Mouse (Mus musculus): ENCODE measurements at regions not wholly inside any gene's neighbourhood (a gene's known extent, or its start where the extent isn't known, plus 50 kb on each side); places are given as distances from the start of the nearest gene placed in this dataset.
A peak's percentile ranks its signal among the peaks of the same experiment; 100 is the strongest.

DNA sequence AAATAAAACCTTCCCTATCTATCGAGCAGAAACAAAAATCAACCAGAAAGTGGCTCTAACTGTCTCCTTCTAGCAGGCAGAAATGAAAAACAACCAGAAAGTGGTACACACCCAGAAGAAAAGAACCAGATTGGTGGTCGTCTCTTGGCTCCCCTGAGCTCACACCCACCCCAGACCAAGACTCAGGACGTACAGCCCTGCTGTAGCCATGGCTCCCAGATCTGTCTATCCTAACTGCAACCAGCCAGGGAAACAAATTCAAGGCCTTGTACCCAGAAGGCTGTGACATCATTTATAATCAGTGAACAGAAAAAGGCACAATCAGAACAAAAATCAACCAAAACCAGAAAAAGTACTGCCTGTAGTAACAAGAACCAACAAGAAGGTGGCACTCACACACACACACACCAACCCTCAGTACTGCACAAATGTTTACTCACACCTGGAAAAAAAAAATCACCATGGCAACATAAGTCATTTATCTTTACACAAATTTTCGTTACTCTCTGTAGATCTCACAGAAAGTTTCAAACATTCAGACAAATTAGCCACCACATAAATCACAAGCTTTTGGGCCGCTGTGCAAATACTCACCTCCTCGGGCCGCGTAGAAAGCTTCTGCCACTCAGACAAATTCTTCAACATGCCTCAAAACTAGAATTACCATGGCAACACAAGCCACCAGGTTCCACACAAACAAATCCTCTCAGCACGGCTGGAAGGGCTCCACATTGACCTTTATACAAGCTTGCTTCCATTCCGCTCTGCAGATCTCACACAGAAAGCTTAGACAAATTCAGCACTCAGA is 85.1 kb upstream of the Smlr1 start:
- WGBS = 25% methylated on average over 10 of the region's 10 CpGs
- Histone ChIP-seq H3K36me3 (no peaks in the 10 kb centered on the region), H3K4me3 (no peak overlapping the region), H3K4me2 (replicated peaks) (no peak overlapping the region), H3K4me1 (no peaks in the 10 kb centered on the region; the same call in 1 of the 2 replicates), H3K27me3 (no peaks in the 10 kb centered on the region), H3K9me3 (no peaks in the 10 kb centered on the region), H3K27ac (replicated peaks) (0 out of 2 replicates have a peak overlapping the region, but pooled peaks have one; percentile 16), H3K9ac (replicated peaks) (no peak overlapping the region)
- peak; percentile 84 for ATAC-seq (replicated peaks)

DNA sequence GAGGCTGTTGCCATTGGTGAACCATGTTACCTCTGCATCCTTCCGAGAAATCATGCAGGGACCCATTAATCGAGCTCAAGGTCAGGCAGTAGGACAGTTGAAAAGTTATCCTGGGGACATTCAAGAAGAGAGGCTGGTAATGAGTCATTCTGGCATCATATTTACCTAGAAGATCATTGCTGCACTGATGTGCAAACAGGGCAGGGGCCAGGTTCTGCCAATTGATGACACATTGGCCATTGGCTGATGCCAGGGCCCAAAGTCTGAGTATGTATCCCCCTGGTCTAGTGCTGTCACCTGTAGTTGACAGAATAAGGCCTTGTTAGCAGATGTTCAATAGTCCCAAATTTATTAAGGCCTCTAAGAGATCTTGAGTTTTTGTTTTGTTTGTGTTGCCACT is 83.6 kb upstream of the Smlr1 start:
- H3K9ac ChIP-seq (replicated peaks) = no peak overlapping the region
- no peak overlapping the region for H3K4me2 ChIP-seq (replicated peaks)
- ATAC-seq (replicated peaks) = no peak
- H3K9me3 ChIP-seq = 0 out of 2 replicates have a peak, but pooled peaks cover 4% of the 10 kb centered on the region
- no peaks in the 10 kb centered on the region for H3K27me3 ChIP-seq
- no peak overlapping the region for H3K4me3 ChIP-seq
- 95% methylated on average over 2 of the region's 2 CpGs for WGBS
- no peak overlapping the region for H3K27ac ChIP-seq (replicated peaks)
- H3K4me1 ChIP-seq = no peaks in the 10 kb centered on the region; the same call in 1 of the 2 replicates
- H3K36me3 ChIP-seq = no peaks in the 10 kb centered on the region

GRCm38 (mm10) chr10:25601471-25601870 is 65.4 kb upstream of the Smlr1 start:
- Histone ChIP-seq H3K27me3 (no peaks in the 10 kb centered on the region), H3K36me3 (no peaks in the 10 kb centered on the region), H3K4me1 (no peaks in the 10 kb centered on the region), H3K27ac (replicated peaks) (no peak overlapping the region), H3K4me2 (replicated peaks) (no peak overlapping the region), H3K9me3 (no peaks in the 10 kb centered on the region), H3K9ac (replicated peaks) (no peak overlapping the region), H3K4me3 (no peak overlapping the region)
- 92% methylated on average over 2 of the region's 2 CpGs for WGBS
- no peak for ATAC-seq (replicated peaks)

DNA sequence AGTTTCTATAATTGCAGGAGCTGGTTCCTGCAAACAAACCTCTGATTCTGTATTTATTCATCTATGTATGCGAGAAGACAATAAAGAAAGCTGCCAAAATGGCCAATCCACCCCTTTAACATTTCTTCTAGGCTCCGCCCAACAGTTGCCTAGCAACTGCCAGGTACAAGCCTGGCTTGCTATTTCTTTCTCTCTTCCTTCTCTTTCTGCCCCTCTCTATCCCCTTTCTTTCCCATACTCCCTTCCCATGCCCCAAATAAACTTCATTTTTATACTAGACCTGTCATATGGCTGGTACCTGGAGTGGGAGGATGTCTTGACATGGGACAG is 53.2 kb upstream of the Smlr1 start:
- H3K4me1 ChIP-seq = no peaks in the 10 kb centered on the region
- no peaks in the 10 kb centered on the region for H3K9me3 ChIP-seq
- H3K4me2 ChIP-seq (replicated peaks) = no peak overlapping the region
- no peak overlapping the region for H3K4me3 ChIP-seq
- WGBS = 91% methylated on average over 2 of the region's 2 CpGs
- no peak for ATAC-seq (replicated peaks)
- no peak overlapping the region for H3K27ac ChIP-seq (replicated peaks)
- no peaks in the 10 kb centered on the region for H3K27me3 ChIP-seq
- H3K36me3 ChIP-seq = no peaks in the 10 kb centered on the region
- no peak overlapping the region for H3K9ac ChIP-seq (replicated peaks)

DNA sequence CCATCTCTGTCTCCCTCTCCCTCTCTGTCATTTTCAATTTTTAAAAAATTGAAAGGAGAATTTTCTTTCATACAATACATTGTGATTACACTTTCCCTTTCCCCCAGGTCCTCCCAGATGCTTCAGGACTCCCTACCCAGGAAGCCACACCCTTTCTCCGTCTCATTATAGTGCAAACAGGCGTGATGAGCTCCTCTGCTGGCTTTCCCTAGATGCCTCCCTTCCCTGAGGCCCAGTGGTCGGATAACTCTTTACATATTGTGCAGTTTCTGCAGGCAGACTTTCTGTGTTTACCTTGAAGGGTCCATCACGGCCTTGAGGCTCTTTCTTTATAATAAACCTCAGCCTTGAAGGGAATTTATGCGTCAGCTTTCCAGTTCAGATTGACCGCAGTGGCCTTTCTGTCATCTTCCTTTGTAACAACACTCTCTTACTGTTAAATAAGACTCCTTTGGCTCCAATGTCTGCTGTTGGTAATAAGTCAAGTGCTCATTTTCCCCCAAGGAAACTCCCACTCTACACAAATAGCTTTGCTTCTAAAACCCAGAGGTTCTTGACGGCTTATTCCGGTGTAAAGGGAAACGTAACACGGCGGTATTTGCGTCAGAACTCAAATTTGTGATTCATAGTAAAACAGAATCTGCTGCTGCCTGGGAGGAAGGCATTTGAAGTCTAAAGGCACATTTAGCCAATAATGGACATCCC is 52.7 kb upstream of the Smlr1 start:
- no peak overlapping the region for H3K27ac ChIP-seq (replicated peaks)
- H3K4me3 ChIP-seq = no peak overlapping the region
- H3K9ac ChIP-seq (replicated peaks) = no peak overlapping the region
- H3K9me3 ChIP-seq = no peaks in the 10 kb centered on the region
- 74% methylated on average over 12 of the region's 12 CpGs for WGBS
- H3K4me2 ChIP-seq (replicated peaks) = no peak overlapping the region
- no peaks in the 10 kb centered on the region for H3K36me3 ChIP-seq
- H3K27me3 ChIP-seq = no peaks in the 10 kb centered on the region
- no peak for ATAC-seq (replicated peaks)
- no peaks in the 10 kb centered on the region for H3K4me1 ChIP-seq

Data from forebrain, embryonic 15.5 days (tissue).